Mouse (Mus musculus): ENCODE data around the gene Spon2. TPM values are rescaled to one million over a fixed set of nuclear protein-coding genes. Genes with fewer than 3 reads are reported as not detected.

The Spon2 gene
- polyA plus RNA-seq (2015; fragmentation: Illumina TruSeq; extraction: RNeasy Lipid Tissue Mini Kit (QIAGEN cat#74804); ENCODE audit: insufficient read depth, low read depth, low replicate concordance) = 10.2 TPM

GRCm38 (mm10) chr5:33218081-33218480 is at the start of gene Spon2:
Gene Spon2 (minus strand): TSS chr5:33218455.

Other genes with a start within 250 kb of the Spon2 start
- 31.6 TPM for gene Ywhah, start 199.6 kb downstream of the Spon2 start, polyA plus RNA-seq (2015; fragmentation: Illumina TruSeq; extraction: RNeasy Lipid Tissue Mini Kit (QIAGEN cat#74804); ENCODE audit: insufficient read depth, low read depth, low replicate concordance)
- 1.6 TPM for gene Slc5a1, start 114.2 kb downstream of the Spon2 start, polyA plus RNA-seq (2015; fragmentation: Illumina TruSeq; extraction: RNeasy Lipid Tissue Mini Kit (QIAGEN cat#74804); ENCODE audit: insufficient read depth, low read depth, low replicate concordance)
- 32.9 TPM for gene Ctbp1, start 56.5 kb upstream of the Spon2 start, polyA plus RNA-seq (2015; fragmentation: Illumina TruSeq; extraction: RNeasy Lipid Tissue Mini Kit (QIAGEN cat#74804); ENCODE audit: insufficient read depth, low read depth, low replicate concordance)
- 18.7 TPM for gene Maea, start 117.1 kb upstream of the Spon2 start, polyA plus RNA-seq (2015; fragmentation: Illumina TruSeq; extraction: RNeasy Lipid Tissue Mini Kit (QIAGEN cat#74804); ENCODE audit: insufficient read depth, low read depth, low replicate concordance)
- gene Uvssa, start 160.1 kb upstream of the Spon2 start, polyA plus RNA-seq (2015; fragmentation: Illumina TruSeq; extraction: RNeasy Lipid Tissue Mini Kit (QIAGEN cat#74804); ENCODE audit: insufficient read depth, low read depth, low replicate concordance) = 3.0 TPM
- gene Nkx1-1, start 215.5 kb upstream of the Spon2 start, polyA plus RNA-seq (2015; fragmentation: Illumina TruSeq; extraction: RNeasy Lipid Tissue Mini Kit (QIAGEN cat#74804); ENCODE audit: insufficient read depth, low read depth, low replicate concordance) = not detected

Data from pancreas, adult 10 weeks (tissue).